Mouse (Mus musculus): Measurements from ENCODE around the gene Tmprss7. TPM values are rescaled to one million over a fixed set of nuclear protein-coding genes. Genes with fewer than 3 reads are reported as not detected.

The Tmprss7 gene
- polyA plus RNA-seq, 1 experiment from 2014 or later, result 0.59 TPM

DNA sequence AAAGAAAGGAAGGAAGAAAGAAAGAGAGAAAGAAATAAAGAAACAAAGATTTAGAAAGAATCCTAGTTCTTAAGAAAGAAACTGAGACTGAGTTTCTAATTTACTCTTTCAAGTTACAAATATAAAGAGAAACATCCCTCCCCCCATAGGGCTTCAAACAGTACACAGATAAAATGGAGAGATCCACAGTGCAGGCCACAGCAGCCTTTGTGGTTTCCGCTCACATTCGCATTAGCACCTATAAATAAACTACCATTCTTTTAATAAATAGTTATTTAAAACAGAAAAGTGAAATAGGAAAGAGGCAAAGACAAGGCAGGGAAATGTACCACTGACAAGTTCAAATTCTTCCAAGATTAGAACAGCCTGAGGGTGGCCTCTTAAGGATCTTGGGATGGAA, 68.7 kb downstream of the Tmprss7 start:
- no peak overlapping the region for H3K9ac ChIP-seq
- H3K4me3 ChIP-seq (replicated peaks; ENCODE audit: low read length), result no peak overlapping the region
- no peaks in the 10 kb centered on the region for H3K27me3 ChIP-seq (ENCODE audit: control insufficient read depth, insufficient read depth, low read length)
- H3K27ac ChIP-seq, result no peak overlapping the region
- no peak for DNase-seq (ENCODE audit: low spot score)
- no peaks in the 10 kb centered on the region for H3K4me1 ChIP-seq (replicated peaks; ENCODE audit: control insufficient read depth, insufficient read depth, low read length)
- WGBS, result 93% methylated on average over 2 of the region's 2 CpGs
- H3K9me3 ChIP-seq (ENCODE audit: control insufficient read depth, low read length), result no peaks in the 10 kb centered on the region
- H3K4me2 ChIP-seq (replicated peaks), result no peak overlapping the region
- ATAC-seq (ENCODE audit: low FRiP score), result no peak
- no peaks in the 10 kb centered on the region for H3K36me3 ChIP-seq (replicated peaks; ENCODE audit: control insufficient read depth, insufficient read depth)

DNA sequence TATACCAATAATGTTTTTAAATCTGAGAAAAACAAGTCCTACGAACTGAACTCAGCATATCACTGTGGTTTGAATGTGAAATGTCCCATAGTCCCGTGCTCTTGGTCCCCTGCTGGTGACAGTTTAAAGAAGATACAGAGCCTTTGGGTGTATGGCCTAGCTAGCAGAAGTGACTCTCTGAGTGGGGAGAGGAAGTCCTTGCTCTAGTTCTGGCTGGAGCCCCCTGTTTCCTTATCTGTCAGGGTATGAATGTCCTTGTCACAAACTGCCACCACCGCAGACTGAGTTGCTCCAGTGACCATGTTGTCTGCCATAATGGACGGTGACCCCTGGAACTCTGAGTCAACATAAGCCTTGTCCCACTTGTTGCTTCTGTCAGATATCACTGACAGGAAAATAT, 70.2 kb downstream of the Tmprss7 start:
- no peaks in the 10 kb centered on the region for H3K4me1 ChIP-seq (replicated peaks; ENCODE audit: control insufficient read depth, insufficient read depth, low read length)
- H3K27ac ChIP-seq, result no peak overlapping the region
- ATAC-seq (ENCODE audit: low FRiP score), result no peak
- H3K9me3 ChIP-seq (ENCODE audit: control insufficient read depth, low read length), result no peaks in the 10 kb centered on the region
- no peak overlapping the region for H3K4me2 ChIP-seq (replicated peaks)
- WGBS, result 89% methylated on average over 4 of the region's 4 CpGs
- no peaks in the 10 kb centered on the region for H3K27me3 ChIP-seq (ENCODE audit: control insufficient read depth, insufficient read depth, low read length)
- H3K9ac ChIP-seq, result no peak overlapping the region
- no peak overlapping the region for H3K4me3 ChIP-seq (replicated peaks; ENCODE audit: low read length)
- no peaks in the 10 kb centered on the region for H3K36me3 ChIP-seq (replicated peaks; ENCODE audit: control insufficient read depth, insufficient read depth)
- no peak for DNase-seq (ENCODE audit: low spot score)

DNA sequence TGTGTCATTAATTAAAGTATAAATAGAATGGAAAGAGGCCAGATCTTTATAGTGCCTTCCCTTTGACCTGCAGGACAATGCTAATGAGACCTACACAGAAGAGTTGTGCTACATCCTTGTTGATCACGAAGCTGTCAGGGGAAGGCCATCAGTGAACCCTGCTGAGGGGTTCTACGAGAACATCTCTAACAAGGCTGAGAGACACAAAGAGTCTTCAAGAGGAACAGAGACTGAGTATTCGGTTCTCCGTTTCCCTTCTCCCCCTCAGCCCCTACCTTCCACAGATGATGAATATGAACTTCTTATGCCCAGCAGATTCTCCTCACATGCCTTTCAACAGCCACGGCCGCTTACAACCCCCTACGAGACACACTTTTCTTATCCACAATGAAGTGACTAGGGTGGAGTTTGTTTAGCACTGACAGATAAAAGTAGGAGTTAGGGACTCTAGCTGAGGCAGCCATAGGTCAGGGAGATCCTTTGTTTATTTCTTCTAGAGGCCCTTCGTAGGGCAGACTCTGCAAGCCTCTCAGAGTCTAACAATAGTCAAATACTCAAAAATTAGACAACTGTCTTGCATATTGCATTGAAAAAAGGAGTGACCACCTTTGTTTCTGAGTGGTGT, 73.6 kb downstream of the Tmprss7 start:
- Histone ChIP-seq H3K27me3 (ENCODE audit: control insufficient read depth, insufficient read depth, low read length) (no peaks in the 10 kb centered on the region), H3K4me3 (replicated peaks; ENCODE audit: low read length) (no peak overlapping the region), H3K9ac (no peak overlapping the region), H3K27ac (no peak overlapping the region), H3K4me1 (replicated peaks; ENCODE audit: control insufficient read depth, insufficient read depth, low read length) (no peaks in the 10 kb centered on the region), H3K36me3 (replicated peaks; ENCODE audit: control insufficient read depth, insufficient read depth) (no peaks in the 10 kb centered on the region), H3K9me3 (ENCODE audit: control insufficient read depth, low read length) (no peaks in the 10 kb centered on the region), H3K4me2 (replicated peaks) (no peak overlapping the region)
- no peak for ATAC-seq (ENCODE audit: low FRiP score)
- WGBS, result 68% methylated on average over 8 of the region's 8 CpGs
- DNase-seq (ENCODE audit: low spot score), result no peak

DNA sequence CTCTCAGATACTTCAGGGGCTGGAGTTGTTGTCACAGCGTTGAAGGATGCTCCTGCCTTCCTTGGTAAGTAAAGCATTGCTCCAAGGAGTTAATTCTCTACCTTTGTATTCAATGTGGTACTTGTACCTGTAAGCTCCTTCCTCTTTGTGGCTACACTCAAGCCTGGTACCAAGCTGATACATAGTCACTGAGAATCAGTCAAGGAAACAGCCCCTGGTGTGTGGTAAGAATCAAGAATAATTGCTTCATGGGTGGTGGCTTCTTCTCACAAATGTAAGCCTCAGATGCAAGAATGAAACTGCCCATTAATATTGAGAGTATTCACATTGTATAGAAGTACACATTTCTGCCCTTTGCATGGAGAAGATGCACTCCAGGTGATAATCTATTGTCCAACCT, 77.5 kb downstream of the Tmprss7 start:
- Histone ChIP-seq H3K4me3 (replicated peaks; ENCODE audit: low read length) (no peak overlapping the region), H3K4me1 (replicated peaks; ENCODE audit: control insufficient read depth, insufficient read depth, low read length) (no peaks in the 10 kb centered on the region), H3K4me2 (replicated peaks) (no peak overlapping the region), H3K36me3 (replicated peaks; ENCODE audit: control insufficient read depth, insufficient read depth) (no peaks in the 10 kb centered on the region), H3K9me3 (ENCODE audit: control insufficient read depth, low read length) (no peaks in the 10 kb centered on the region), H3K27me3 (ENCODE audit: control insufficient read depth, insufficient read depth, low read length) (no peaks in the 10 kb centered on the region), H3K9ac (no peak overlapping the region), H3K27ac (no peak overlapping the region)
- 88% methylated on average over 1 of the region's 1 CpGs for WGBS
- DNase-seq (ENCODE audit: low spot score) (no peak), ATAC-seq (ENCODE audit: low FRiP score) (no peak)

- Histone ChIP-seq H3K9ac (no peak overlapping the region), H3K4me1 (replicated peaks; ENCODE audit: control insufficient read depth, insufficient read depth, low read length) (no peaks in the 10 kb centered on the region), H3K4me2 (replicated peaks) (no peak overlapping the region), H3K4me3 (replicated peaks; ENCODE audit: low read length) (no peak overlapping the region), H3K27me3 (ENCODE audit: control insufficient read depth, insufficient read depth, low read length) (no peaks in the 10 kb centered on the region), H3K27ac (no peak overlapping the region), H3K36me3 (replicated peaks; ENCODE audit: control insufficient read depth, insufficient read depth) (no peaks in the 10 kb centered on the region), H3K9me3 (ENCODE audit: control insufficient read depth, low read length) (no peaks in the 10 kb centered on the region)
- 47% methylated on average over 2 of the region's 2 CpGs for WGBS
- ATAC-seq (ENCODE audit: low FRiP score) (no peak), DNase-seq (ENCODE audit: low spot score) (no peak)
Measured at GRCm38 (mm10) chr16:45613247-45613646, 80.2 kb downstream of the Tmprss7 start.

DNA sequence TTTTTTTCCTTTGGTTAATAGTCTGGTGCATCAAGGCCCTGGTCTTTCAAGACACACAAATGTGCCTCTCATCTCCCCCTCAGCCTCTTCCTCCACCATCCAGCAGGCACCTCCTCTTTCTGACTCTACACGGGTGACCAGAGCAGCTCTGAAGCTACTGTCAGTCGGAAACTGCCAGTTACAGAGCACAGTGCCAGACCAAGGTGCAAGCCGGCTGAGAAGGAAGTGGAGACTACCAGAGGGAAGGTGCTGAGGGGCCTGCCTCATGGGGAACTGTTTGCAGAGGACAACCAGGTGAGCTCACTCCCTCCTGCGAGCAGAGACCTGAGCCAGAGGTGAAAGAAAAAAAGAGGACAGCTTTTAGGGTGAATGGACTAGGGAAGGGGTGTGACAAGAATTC, 83.2 kb downstream of the Tmprss7 start, which contains the start of gene Gcsam:
TSS of gene Gcsam (plus strand) at position 114 of the 400 bp plus-strand sequence.
- Histone ChIP-seq H3K4me1 (replicated peaks; ENCODE audit: control insufficient read depth, insufficient read depth, low read length) (no peaks in the 10 kb centered on the region), H3K4me3 (replicated peaks; ENCODE audit: low read length) (no peak within 1 kb of the TSS), H3K36me3 (replicated peaks; ENCODE audit: control insufficient read depth, insufficient read depth) (no peaks in the 10 kb centered on the region), H3K9me3 (ENCODE audit: control insufficient read depth, low read length) (no peaks in the 10 kb centered on the region), H3K4me2 (replicated peaks) (no peak within 1 kb of the TSS), H3K27ac (no peak within 1 kb of the TSS), H3K9ac (no peak within 1 kb of the TSS), H3K27me3 (ENCODE audit: control insufficient read depth, insufficient read depth, low read length) (no peaks in the 10 kb centered on the region)
- ATAC-seq (ENCODE audit: low FRiP score), result no peak
- no peak for DNase-seq (ENCODE audit: low spot score)
- 81% methylated on average over 4 of the region's 4 CpGs for WGBS

- no peak overlapping the region for H3K27ac ChIP-seq
- H3K9me3 ChIP-seq (ENCODE audit: control insufficient read depth, low read length), result no peaks in the 10 kb centered on the region
- ATAC-seq (ENCODE audit: low FRiP score), result no peak
- no peaks in the 10 kb centered on the region for H3K36me3 ChIP-seq (replicated peaks; ENCODE audit: control insufficient read depth, insufficient read depth)
- H3K4me2 ChIP-seq (replicated peaks), result no peak overlapping the region
- no peaks in the 10 kb centered on the region for H3K27me3 ChIP-seq (ENCODE audit: control insufficient read depth, insufficient read depth, low read length)
- WGBS, result 83% methylated on average over 3 of the region's 3 CpGs
- no peak for DNase-seq (ENCODE audit: low spot score)
- no peak overlapping the region for H3K9ac ChIP-seq
- H3K4me1 ChIP-seq (replicated peaks; ENCODE audit: control insufficient read depth, insufficient read depth, low read length), result no peaks in the 10 kb centered on the region
- no peak overlapping the region for H3K4me3 ChIP-seq (replicated peaks; ENCODE audit: low read length)
Measured at GRCm38 (mm10) chr16:45609300-45609699, 84.2 kb downstream of the Tmprss7 start.

DNA sequence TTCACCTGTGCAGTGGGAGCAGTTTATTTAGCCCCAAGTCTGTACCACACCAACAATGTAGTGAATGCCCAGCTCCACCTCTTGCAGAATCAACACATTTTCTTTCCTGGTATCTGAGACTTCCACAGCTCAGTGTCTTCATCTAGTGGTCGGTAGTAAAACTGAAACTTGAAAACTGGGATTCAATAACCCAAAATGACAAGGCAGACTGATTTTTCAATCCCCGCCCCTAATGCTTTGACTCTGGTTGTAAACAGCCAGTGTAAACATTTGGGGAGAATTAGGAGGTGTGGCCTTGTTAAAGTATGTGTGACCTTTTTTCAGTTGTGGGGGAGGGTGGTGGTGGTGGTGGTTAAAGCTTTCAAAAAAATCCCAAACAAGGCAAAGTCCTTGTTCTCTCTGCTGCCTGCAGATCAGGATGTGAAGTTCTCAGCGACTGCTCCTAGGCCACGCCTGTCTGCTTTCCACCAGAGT, 84.9 kb downstream of the Tmprss7 start:
- ATAC-seq (ENCODE audit: low FRiP score) (no peak), DNase-seq (ENCODE audit: low spot score) (peak; percentile 62)
- Histone ChIP-seq H3K9ac (no peak overlapping the region), H3K4me1 (replicated peaks; ENCODE audit: control insufficient read depth, insufficient read depth, low read length) (no peaks in the 10 kb centered on the region), H3K27me3 (ENCODE audit: control insufficient read depth, insufficient read depth, low read length) (no peaks in the 10 kb centered on the region), H3K4me2 (replicated peaks) (no peak overlapping the region), H3K9me3 (ENCODE audit: control insufficient read depth, low read length) (no peaks in the 10 kb centered on the region), H3K4me3 (replicated peaks; ENCODE audit: low read length) (no peak overlapping the region), H3K27ac (no peak overlapping the region), H3K36me3 (replicated peaks; ENCODE audit: control insufficient read depth, insufficient read depth) (no peaks in the 10 kb centered on the region)
- 58% methylated on average over 4 of the region's 4 CpGs for WGBS
